Mouse (Mus musculus): ENCODE measurements around the gene Fbxl19.

DNA sequence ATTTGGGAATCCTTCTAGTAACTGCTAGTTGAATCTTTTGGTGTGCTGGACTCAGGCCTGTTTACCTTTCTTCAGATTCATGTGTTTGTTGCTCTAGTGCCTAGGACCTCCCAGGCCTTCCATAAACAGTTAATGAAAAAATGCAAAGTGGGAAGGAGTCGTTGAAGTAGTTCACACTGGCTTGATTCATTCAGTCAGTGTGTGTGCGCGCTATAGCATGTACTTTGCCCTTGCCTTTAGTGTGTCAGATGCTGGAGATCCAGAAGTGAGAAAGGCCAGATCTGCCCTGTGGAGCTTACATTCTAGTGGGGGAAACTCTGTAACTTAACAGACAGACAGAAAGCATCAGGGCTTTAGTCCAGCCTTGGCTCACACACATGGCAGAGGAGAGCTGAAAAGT is 16.1 kb downstream of the Fbxl19 start:
- no peak for TF ChIP-seq CTCF (IDR thresholded peaks at IDR 0.05; ENCODE audit: low read depth)
- TF ChIP-seq EP300 (optimal IDR thresholded peaks at IDR 0.05): no peak
